Mouse (Mus musculus): ENCODE results near the gene Stac2.

GRCm38 (mm10) chr11:98004161-98004560, 49.1 kb downstream of the Stac2 start:
- no peak for TF ChIP-seq POLR2A (IDR thresholded peaks at IDR 0.05; ENCODE audit: low read depth, low read length)
- TF ChIP-seq CTCF (IDR thresholded peaks at IDR 0.05; ENCODE audit: borderline replicate concordance, insufficient read depth, low read length) = no peak

Data from embryonic fibroblast, embryonic 13.5 days (primary cell).